Mouse (Mus musculus) ES-Bruce4 (cell line): ENCODE results near the gene Naif1.

Experiments
- CTCF ChIP-seq: IDR thresholded peaks from one replicate; pipeline ENCODE4 v1.8.1; 2011; ENCODE audit warnings: low read depth, low read length
- POLR2A ChIP-seq: IDR thresholded peaks from one replicate; pipeline ENCODE4 v1.8.1; 2011; ENCODE audit warnings: low read length; ENCODE audit not compliant: insufficient read depth

DNA sequence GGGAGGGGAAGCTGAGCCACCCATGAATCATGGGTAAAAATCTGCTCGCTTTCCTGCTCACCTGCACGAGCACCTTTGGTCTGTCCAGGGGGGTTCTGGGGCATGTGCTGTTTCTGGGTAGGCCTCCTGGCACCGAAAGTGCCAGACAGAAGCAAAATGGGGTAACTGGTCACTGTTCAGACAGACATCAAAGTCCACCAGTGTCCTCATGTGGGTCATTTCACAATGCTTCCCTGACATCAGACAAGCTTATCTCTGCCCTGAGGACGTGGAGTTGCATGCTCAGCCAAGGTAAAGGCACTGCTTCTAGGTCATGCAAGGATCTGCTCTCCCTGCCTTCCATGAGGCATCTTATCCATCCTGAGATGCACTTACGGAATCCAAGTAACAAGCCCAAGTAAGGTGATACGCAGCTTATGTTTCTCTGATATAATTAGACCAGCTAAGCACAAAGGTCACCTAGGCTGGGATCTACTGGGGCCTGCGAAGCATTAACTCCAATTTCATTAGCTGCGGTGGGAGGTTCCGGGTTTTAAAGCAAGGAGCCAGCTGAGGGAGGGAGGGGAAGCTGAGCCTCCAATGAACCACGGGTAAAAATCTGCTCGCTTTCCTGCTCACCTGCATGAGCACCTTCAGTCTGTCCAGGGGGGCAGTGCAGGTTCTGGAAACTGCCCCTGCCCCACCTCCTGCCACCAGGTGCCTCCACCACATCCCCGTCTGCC lies 31.7 kb upstream of the Naif1 start:
- TF ChIP-seq CTCF (no peak), POLR2A (no peak)
